Mouse (Mus musculus) midbrain, embryonic 13.5 days (tissue): ENCODE results near the gene Otud7b. TPM values are rescaled to one million over a fixed set of nuclear protein-coding genes. Genes with fewer than 3 reads are reported as not detected.
A peak's percentile ranks its signal among the peaks of the same experiment; 100 is the strongest.
"Not testable (repeated sequence)": the region's sequence is repeated elsewhere in the genome, so short reads cannot be mapped to it uniquely, and the experiment has no call there.

Source experiments
- ATAC-seq: fragments of 200-750 bp; cut with Nextera tagmentation; 2 replicates; pipeline ENCODE4 v1.8.0; 2017; ENCODE audit warnings: mild to moderate bottlenecking, moderate TSS enrichment, moderate library complexity
- H3K27ac ChIP-seq: fragments of 300-500 bp; sonication (generic); 2 replicates; pipeline ENCODE4 v1.5.1; 2015; ENCODE audit warnings: inconsistent platforms, mild to moderate bottlenecking, moderate library complexity
- H3K27me3 ChIP-seq: fragments of 300-500 bp; sonication (generic); 2 replicates; pipeline ENCODE4 v1.6.1; 2015; ENCODE audit warnings: mild to moderate bottlenecking, inconsistent platforms
- H3K36me3 ChIP-seq: fragments of 300-500 bp; sonication (generic); 2 replicates; pipeline ENCODE4 v1.6.1; 2015; ENCODE audit warnings: mild to moderate bottlenecking, inconsistent platforms
- H3K4me1 ChIP-seq: fragments of 300-500 bp; sonication (generic); replicated peaks from 2 replicates; pipeline ENCODE4 v1.6.1; 2015; ENCODE audit warnings: inconsistent platforms
- H3K4me2 ChIP-seq: fragments of 300-500 bp; sonication (generic); replicated peaks from 2 replicates; pipeline ENCODE4 v1.6.1; 2015; ENCODE audit warnings: moderate library complexity, mild to moderate bottlenecking, inconsistent platforms
- H3K4me3 ChIP-seq: fragments of 300-500 bp; sonication (generic); replicated peaks from 2 replicates; pipeline ENCODE4 v1.5.1; 2015; ENCODE audit warnings: mild to moderate bottlenecking, inconsistent platforms
- H3K9ac ChIP-seq: fragments of 300-500 bp; sonication (generic); replicated peaks from 2 replicates; pipeline ENCODE4 v1.6.1; 2015; ENCODE audit warnings: mild to moderate bottlenecking, inconsistent platforms
- H3K9me3 ChIP-seq: fragments of 300-500 bp; sonication (generic); 2 replicates; pipeline ENCODE4 v1.6.1; 2016; ENCODE audit warnings: mild to moderate bottlenecking, inconsistent platforms
- WGBS: fragments of 180-500 bp; shearing (Covaris S2); methylation state at CpG from one replicate; pipeline ENCODE4 v1.1.7; 2015; 5-methylcytosine and 5-hydroxymethylcytosine counted together
- polyA plus RNA-seq: library from polyadenylated mRNA; unstranded; fragments of >200 nt; fragmentation: Nextera tagmentation; extraction: Ambion mirVana; gene quantifications from 2 replicates; pipeline ENCODE4 v1.2.1, GENCODE M21; 2015

Otud7b gene
- polyA plus RNA-seq, 1 experiment from 2014 or later: 11.4 TPM

DNA sequence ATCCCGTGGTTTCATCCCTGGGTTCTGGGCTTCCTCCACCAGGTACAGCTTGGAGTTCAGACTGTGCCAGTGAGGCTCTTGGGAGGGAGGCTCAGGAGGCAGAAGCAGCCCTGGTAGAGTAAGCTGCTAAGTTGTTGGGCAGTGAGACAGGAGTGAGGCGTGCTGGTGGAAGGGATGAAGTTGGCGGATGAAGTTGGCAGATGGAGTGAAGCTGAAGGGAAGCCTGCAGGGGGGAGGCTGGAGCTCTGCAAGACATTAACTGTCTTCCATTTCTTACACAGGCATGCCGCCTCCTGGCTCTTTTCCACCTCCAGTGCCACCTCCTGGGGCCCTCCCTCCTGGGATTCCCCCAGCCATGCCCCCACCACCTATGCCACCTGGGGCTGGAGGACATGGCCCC is 69.7 kb downstream of the Otud7b start:
- H3K4me1 ChIP-seq: peaks cover 40% of the 10 kb centered on the region
- not testable (repeated sequence) for H3K27ac ChIP-seq, H3K27me3 ChIP-seq, H3K9ac ChIP-seq, H3K9me3 ChIP-seq, ATAC-seq
- peaks cover 52% of the 10 kb centered on the region for H3K36me3 ChIP-seq
- H3K4me2 ChIP-seq: 0 out of 2 replicates have a peak overlapping the region, but pooled peaks have one; percentile 99
- H3K4me3 ChIP-seq: 0 out of 2 replicates have a peak overlapping the region, but pooled peaks have one; percentile 85
- WGBS: 93% methylated on average over 4 of the region's 4 CpGs

DNA sequence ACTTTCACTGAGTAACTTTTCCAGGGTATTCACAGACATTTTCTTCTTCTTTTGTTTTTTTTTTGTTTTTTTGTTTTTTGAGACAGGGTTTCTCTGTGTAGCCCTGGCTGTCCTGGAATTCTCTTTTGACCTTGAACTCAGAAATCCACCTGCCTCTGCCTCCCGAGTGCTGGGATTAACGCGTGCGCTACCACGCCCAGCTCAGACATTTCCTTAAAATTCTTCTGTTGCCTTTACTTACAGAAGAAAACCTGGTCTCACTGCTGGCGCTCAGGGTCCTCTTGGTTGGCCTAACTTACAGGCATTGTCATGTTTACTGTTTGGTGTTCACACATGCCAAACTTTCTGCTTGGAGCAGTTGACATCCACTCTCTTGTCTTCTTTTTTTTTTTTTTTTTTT is 70.9 kb downstream of the Otud7b start:
- Histone ChIP-seq H3K9ac (no peak overlapping the region), H3K27me3 (no peaks in the 10 kb centered on the region), H3K4me1 (peaks cover 39% of the 10 kb centered on the region), H3K4me2 (no peak overlapping the region), H3K4me3 (no peak overlapping the region), H3K27ac (no peak overlapping the region), H3K9me3 (no peaks in the 10 kb centered on the region), H3K36me3 (peaks cover 50% of the 10 kb centered on the region)
- 97% methylated on average over 6 of the region's 6 CpGs for WGBS
- no peak for ATAC-seq

DNA sequence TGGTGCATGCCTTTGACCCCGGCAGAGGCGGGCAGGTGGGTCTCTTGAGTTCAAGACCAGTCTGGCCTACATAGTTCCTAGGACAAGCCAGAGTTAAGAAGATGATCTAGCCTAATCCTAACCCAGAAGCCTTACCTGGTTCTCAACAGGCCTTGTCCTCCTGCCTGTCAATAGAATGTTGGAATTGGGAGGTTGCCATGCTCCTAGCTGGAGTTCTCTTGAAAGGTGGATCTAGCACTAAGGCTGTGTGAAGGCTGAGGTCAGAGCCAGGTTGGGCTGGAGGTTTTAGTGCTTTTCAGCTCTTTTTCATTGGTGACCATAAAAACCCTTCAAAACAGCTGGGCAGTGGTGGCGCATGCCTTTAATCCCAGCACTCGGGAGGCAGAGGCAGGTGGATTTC is 74.1 kb downstream of the Otud7b start:
- peaks cover 44% of the 10 kb centered on the region for H3K4me1 ChIP-seq
- H3K4me2 ChIP-seq: no peak overlapping the region
- H3K4me3 ChIP-seq: no peak overlapping the region
- WGBS: 94% methylated on average over 4 of the region's 4 CpGs
- H3K27me3 ChIP-seq: no peaks in the 10 kb centered on the region
- H3K9ac ChIP-seq: no peak overlapping the region
- peaks cover 47% of the 10 kb centered on the region for H3K36me3 ChIP-seq
- H3K9me3 ChIP-seq: no peaks in the 10 kb centered on the region
- ATAC-seq: no peak
- no peak overlapping the region for H3K27ac ChIP-seq

DNA sequence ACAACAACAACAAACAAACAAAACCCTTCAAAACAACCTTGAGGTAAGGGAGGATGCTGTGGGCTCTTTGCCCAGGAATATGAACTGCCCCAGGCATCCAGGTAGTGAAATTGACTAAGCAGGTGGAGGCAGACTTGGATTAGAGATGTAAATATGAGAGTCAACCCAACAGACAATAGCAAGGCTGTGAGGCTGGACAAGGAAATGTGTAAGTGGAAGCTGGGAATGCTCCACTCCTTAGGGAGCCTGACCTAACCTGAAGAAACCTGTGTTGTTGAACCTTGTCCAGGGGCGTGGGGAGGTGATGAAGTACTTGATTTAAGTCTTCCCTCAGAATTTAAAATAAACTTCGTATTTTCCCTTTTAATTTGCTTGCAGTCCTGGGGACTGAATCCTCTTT is 74.6 kb downstream of the Otud7b start:
- ATAC-seq: no peak
- H3K4me2 ChIP-seq: no peak overlapping the region
- no peaks in the 10 kb centered on the region for H3K9me3 ChIP-seq
- 86% methylated on average over 2 of the region's 2 CpGs for WGBS
- peaks cover 41% of the 10 kb centered on the region for H3K4me1 ChIP-seq
- no peak overlapping the region for H3K4me3 ChIP-seq
- no peaks in the 10 kb centered on the region for H3K27me3 ChIP-seq
- H3K36me3 ChIP-seq: peaks cover 46% of the 10 kb centered on the region
- H3K9ac ChIP-seq: no peak overlapping the region
- H3K27ac ChIP-seq: no peak overlapping the region

DNA sequence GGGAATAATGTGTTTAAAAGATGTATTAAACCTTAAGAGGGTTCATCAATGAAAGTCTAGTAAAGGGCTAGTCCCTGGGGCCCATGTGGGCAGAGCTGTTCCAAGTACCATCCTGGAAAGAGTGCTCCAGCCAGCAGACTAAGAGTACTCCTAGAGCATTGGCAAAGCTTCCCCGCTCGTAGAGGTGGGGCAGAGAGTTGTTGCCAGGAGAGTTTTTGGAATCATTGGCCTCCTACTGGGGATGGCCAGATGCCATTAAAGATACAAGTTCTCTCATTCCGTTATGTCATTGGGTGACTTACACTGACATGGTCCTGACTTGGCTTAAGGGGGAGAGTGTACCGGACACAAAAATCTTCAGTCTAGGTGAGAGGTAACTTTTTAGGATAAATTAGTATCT is 75.2 kb downstream of the Otud7b start:
- Histone ChIP-seq H3K27me3 (no peaks in the 10 kb centered on the region), H3K9me3 (no peaks in the 10 kb centered on the region), H3K36me3 (peaks cover 40% of the 10 kb centered on the region), H3K4me1 (peaks cover 35% of the 10 kb centered on the region), H3K4me3 (no peak overlapping the region), H3K27ac (no peak overlapping the region), H3K4me2 (no peak overlapping the region), H3K9ac (no peak overlapping the region)
- WGBS: 62% methylated on average over 4 of the region's 4 CpGs
- ATAC-seq: no peak

DNA sequence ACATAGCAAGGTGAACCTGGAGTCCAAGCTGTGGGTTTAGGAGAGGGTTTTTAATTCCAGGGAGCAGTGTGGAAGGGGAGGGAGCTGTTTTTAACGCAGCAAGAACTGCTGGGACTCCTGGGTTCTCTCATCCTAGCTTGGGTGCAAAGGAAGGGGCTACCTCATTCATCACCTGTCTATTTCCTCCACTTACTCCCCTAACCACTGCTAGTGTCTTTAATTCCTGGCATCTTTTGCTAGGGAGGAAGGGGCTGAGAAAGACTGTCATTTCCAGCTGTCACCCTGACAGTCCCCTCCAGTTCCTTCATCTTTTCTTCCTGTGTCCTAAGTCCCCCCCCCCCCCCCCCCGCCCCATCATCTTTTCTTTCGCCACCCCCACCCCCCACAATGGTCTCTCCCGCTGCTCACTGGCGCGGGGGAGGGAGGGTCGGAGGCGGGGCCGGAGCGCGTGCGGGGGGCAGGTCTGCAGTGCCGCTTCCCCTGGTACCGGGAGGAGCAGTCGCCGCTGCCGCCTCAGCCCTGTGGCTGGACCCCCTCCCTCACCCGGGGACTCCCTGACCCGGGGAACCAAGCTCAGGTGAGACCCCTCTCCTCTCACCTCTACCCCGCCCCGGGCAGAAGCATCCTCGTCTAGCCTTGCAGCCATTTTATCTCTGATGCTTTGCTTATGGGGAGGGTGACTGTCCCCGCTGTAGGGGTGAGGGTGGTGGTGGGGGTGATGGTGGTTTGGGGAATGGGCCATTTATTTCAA is 76.6 kb downstream of the Otud7b start, which contains the start of gene Sv2a:
Gene Sv2a, plus strand, starts transcription at position 425 of the 751 bp plus-strand sequence.
- peaks cover 40% of the 10 kb centered on the region for H3K36me3 ChIP-seq
- peaks cover 29% of the 10 kb centered on the region for H3K4me1 ChIP-seq
- peak; percentile 75 for ATAC-seq
- no peaks in the 10 kb centered on the region for H3K27me3 ChIP-seq
- H3K4me3 ChIP-seq: peak within 1 kb of the TSS; percentile 69
- peak within 1 kb of the TSS; percentile 67 for H3K4me2 ChIP-seq
- no peaks in the 10 kb centered on the region for H3K9me3 ChIP-seq
- peak within 1 kb of the TSS; percentile 82 for H3K27ac ChIP-seq
- H3K9ac ChIP-seq: peak within 1 kb of the TSS; percentile 85
- 0% methylated on average over 12 of the region's 23 CpGs for WGBS

DNA sequence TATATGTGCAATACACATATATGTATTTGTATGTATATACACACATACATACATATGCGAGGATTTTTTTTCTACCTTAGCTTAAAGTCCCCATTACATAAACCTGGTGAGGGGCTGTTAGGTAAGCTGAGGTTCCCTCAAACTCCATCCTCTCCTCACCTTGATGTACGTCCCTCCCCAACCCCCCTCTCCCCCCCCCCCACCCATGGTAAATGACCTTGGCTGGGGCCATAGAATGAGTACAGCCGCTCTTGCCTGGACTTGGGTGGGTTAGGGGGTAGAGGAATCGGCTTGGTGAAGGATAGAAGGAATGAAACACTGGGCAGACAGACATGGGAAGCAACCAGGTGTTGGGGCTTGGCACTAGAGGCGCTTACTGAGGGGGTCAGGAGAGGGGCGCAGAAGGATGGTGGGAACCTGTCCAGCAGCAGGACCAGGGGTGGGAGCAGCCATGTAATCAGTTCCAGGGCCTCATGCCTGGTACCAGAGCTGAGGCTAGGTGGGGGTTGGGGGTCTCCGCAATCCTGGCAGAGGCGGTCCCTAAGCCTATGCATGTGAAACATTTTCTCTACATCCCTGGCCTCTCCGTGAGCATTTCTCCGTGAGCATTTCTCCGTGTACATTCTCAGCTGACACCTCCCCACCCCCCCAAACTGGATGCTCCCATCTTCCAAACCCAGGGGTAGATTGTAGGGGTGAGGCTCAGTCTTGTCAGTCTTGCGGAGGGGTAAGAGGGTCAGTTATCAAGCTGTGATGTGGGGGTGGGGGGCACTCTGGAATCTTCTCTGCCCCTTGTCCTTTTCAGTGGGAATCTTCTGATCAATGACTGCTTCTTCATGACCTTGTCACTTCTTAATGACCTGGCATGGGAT is 77.4 kb downstream of the Otud7b start:
- peak overlapping the region; percentile 85 for H3K9ac ChIP-seq
- peak overlapping the region; percentile 69 for H3K4me3 ChIP-seq
- no peaks in the 10 kb centered on the region for H3K27me3 ChIP-seq
- ATAC-seq: peak; percentile 51
- peaks cover 33% of the 10 kb centered on the region for H3K36me3 ChIP-seq
- no peaks in the 10 kb centered on the region for H3K9me3 ChIP-seq
- peak overlapping the region; percentile 82 for H3K27ac ChIP-seq
- peaks cover 29% of the 10 kb centered on the region for H3K4me1 ChIP-seq
- H3K4me2 ChIP-seq: peak overlapping the region; percentile 67
- 39% methylated on average over 12 of the region's 12 CpGs for WGBS

DNA sequence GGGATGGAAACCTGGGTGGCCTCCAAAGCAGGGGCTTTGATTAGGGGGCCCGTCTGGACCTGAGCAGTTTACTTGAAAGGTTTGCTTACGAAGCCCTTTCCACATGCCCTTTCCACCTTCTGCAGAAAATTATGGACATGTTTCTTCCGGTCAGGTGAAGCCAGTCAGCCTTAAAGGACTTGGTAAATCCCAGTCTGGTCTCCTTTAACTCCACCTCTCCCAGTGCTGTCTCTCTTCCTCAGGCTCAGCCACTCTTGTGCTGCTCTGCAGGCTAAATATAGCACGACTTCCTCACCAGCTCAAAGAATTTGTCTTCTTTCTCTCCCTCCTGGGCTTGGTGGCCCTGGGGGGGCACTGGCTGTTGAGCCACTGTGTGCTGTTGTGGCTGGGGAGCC is 78.1 kb downstream of the Otud7b start:
- Histone ChIP-seq H3K27ac (peak overlapping the region; percentile 82), H3K9me3 (no peaks in the 10 kb centered on the region), H3K27me3 (no peaks in the 10 kb centered on the region), H3K4me1 (peaks cover 29% of the 10 kb centered on the region), H3K4me2 (peak overlapping the region; percentile 67), H3K4me3 (peak overlapping the region; percentile 69), H3K36me3 (peaks cover 35% of the 10 kb centered on the region), H3K9ac (peak overlapping the region; percentile 85)
- WGBS: 22% methylated on average over 4 of the region's 4 CpGs
- ATAC-seq: no peak

DNA sequence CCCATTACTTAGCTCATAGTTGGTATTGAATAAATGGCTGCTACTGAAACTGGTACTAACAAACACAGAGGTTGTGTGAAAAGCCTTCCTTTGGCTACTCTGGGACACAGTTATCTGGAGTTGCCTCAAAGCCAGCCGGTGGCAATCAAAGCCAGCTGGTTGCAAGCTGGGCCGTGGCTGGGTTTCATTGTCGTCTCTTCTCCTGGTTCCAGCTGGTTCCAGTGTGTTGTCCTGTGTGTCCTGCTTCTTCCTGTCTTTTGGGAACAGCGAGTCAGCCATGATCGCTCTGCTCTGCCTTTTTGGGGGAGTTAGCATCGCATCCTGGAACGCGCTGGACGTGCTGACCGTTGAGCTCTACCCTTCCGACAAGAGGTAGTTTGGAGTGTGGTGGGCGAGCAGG is 88.7 kb downstream of the Otud7b start:
- Histone ChIP-seq H3K4me1 (peaks cover 14% of the 10 kb centered on the region), H3K4me2 (no peak overlapping the region), H3K27me3 (no peaks in the 10 kb centered on the region), H3K9me3 (no peaks in the 10 kb centered on the region; the same call in 1 of the 2 replicates), H3K36me3 (peaks cover 71% of the 10 kb centered on the region), H3K27ac (no peak overlapping the region), H3K4me3 (no peak overlapping the region), H3K9ac (no peak overlapping the region)
- no peak for ATAC-seq
- 71% methylated on average over 12 of the region's 12 CpGs for WGBS

DNA sequence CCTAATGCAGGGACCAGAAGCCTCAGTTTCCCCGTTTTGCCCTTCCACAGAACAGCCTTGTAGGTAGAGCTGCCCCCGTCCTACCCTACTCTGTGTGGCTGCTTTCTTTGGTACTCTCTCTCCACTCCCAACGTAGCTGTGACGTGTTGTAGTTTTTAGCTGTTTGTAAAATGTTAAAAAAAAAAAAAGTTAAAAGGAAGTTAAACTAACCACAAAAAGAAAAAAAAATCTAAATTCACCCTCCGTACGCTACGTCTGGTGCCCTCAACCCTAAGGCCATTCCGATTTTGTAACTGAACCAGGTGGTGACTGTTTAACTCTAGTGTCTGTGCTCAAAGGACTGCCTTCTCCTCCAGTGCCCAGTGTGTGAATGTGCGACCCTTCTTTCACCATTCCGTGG is 90.6 kb downstream of the Otud7b start:
- Histone ChIP-seq H3K4me2 (no peak overlapping the region), H3K9me3 (no peaks in the 10 kb centered on the region; the same call in 1 of the 2 replicates), H3K4me3 (no peak overlapping the region), H3K27ac (no peak overlapping the region; the same call in 1 of the 2 replicates), H3K4me1 (peaks cover 17% of the 10 kb centered on the region), H3K27me3 (no peaks in the 10 kb centered on the region), H3K36me3 (peaks cover 54% of the 10 kb centered on the region), H3K9ac (no peak overlapping the region)
- WGBS: 90% methylated on average over 10 of the region's 10 CpGs
- ATAC-seq: no peak

DNA sequence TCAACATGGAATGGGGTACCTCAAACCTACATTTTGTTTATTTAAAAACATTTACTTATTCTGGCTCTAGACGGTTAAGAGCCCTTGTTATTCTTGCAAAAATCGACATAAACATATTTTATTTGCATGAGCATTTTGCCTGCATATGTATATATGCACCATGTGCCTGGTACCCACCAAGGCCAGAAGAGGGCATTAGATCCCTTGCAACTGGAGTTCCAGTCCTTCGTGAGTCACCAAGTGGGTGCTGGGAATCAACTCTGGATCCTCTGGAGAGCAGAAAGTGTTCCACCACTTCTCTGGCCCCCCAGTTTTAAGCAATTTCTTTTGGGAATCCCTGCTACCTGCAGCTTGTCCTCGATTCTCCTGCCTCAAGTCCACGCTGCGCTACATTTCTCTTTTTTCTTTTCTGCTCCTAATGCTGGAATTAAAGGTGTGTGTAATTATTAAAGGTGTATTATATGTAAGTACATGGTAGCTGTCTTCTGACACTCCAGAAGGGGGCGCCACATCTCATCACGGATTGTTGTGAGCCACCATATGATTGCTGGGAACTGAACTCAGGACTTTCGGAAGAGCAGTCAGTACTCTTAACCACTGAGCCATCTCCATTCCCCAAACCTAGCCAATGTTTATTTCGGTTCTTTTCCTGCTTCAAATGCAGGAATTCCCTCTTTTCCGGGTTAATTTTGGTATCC is 91.4 kb downstream of the Otud7b start:
- Histone ChIP-seq H3K4me2 (peak overlapping the region; percentile 93), H3K4me3 (peak overlapping the region; percentile 71; the same call in 1 of the 2 replicates)
- 94% methylated on average over 11 of the region's 11 CpGs for WGBS

More for the DNA sequence above, 91.4 kb downstream of the Otud7b start:
- Histone ChIP-seq H3K9ac (no peak overlapping the region), H3K27me3 (no peaks in the 10 kb centered on the region), H3K27ac (no peak overlapping the region), H3K9me3 (no peaks in the 10 kb centered on the region; the same call in 1 of the 2 replicates), H3K36me3 (peaks cover 46% of the 10 kb centered on the region), H3K4me1 (peaks cover 17% of the 10 kb centered on the region)
- no peak for ATAC-seq
